Mouse (Mus musculus): ENCODE results near the gene Dr1. TPM values are rescaled to one million over a fixed set of nuclear protein-coding genes. Genes with fewer than 3 reads are reported as not detected.

Gene Dr1
- polyA plus RNA-seq (2017; shearing (Covaris generic)): 75.2 TPM

DNA sequence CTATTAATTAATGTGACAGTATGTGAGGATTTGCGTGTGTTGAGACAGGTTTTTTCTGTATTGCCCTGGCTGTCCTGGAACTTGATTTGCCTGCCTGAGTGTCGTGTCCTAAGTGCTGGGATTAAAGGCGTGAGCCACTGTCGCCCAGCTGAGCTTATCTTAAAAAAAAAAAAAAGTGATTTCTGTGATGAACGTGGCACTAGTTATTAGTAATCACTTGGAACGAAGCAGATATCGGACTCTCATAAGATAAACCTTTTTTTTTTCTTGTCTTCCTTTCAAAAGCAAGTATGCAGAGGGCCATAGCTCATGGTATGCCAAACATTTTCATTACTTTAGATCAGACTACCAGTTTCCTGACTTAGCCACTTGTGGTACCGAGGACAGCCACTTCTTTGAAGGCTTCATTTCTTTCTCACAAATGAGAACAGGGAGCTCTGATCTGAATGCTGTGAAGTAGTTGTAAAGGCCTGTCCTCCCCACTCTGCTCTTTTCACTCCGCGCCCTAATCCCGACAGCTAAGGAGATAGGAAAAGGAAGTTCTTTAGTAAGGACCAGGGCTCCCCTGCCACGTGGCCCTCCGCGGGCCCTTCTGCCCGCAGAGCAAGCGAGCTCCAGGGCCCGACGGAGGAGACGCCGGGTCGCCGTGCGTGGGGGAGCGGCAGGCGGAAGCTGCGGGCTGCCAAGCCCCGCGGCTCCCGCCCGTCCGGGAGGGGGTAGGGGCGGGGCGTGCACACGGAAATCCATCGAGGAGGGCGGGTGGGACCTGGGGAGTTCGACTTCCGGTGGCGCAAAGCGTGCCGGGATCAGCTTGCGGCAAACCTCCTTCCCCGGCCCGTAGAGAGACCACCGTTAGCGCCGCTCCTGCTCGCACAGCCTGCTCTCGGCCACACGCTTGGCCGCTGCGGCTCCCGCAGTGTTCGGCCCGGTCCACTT lies at the start of gene Dr1:
Gene Dr1 (plus strand): TSS at position 771 of the 936 bp plus-strand sequence.

GRCm38 (mm10) chr5:108312224-108313064 lies 43.7 kb downstream of the Dr1 start, which contains the start of gene Pigg:
Gene Pigg (plus strand): TSS chr5:108312609.

Other genes with a start within 250 kb of the Dr1 start
- gene Mtf2, start 203.2 kb upstream of the Dr1 start, polyA plus RNA-seq (2017; shearing (Covaris generic)): 88.2 TPM
- gene Tmed5, start 136.3 kb upstream of the Dr1 start, polyA plus RNA-seq (2017; shearing (Covaris generic)): 80.4 TPM
- 0.87 TPM for gene Ccdc18, start 136.0 kb upstream of the Dr1 start, polyA plus RNA-seq (2017; shearing (Covaris generic))
- 4.1 TPM for gene Pigg, start 43.7 kb downstream of the Dr1 start, polyA plus RNA-seq (2017; shearing (Covaris generic))
- not detected for gene Gm42517, start 99.0 kb downstream of the Dr1 start, polyA plus RNA-seq (2017; shearing (Covaris generic))
- gene Pde6b, start 119.5 kb downstream of the Dr1 start, polyA plus RNA-seq (2017; shearing (Covaris generic)): 1.4 TPM
- gene Atp5k, start 165.6 kb downstream of the Dr1 start, polyA plus RNA-seq (2017; shearing (Covaris generic)): 173 TPM
- not detected for gene Mfsd7a, start 180.0 kb downstream of the Dr1 start, polyA plus RNA-seq (2017; shearing (Covaris generic))
- gene Pcgf3, start 192.3 kb downstream of the Dr1 start, polyA plus RNA-seq (2017; shearing (Covaris generic)): 13.6 TPM

Measured in CD4-positive, CD25-positive, alpha-beta regulatory T cell (primary cell).